Mouse (Mus musculus) heart, embryonic 15.5 days (tissue): Measurements from ENCODE around the gene Zfyve1. TPM values are rescaled to one million over a fixed set of nuclear protein-coding genes. Genes with fewer than 3 reads are reported as not detected.

Experiments
- ATAC-seq: fragments of 200-750 bp; cut with Nextera tagmentation; replicated peaks from 2 replicates; pipeline ENCODE4 v1.8.0; 2017; ENCODE audit warnings: low read depth, moderate TSS enrichment; ENCODE audit not compliant: insufficient number of reproducible peaks, insufficient read depth, low FRiP score
- H3K27ac ChIP-seq: fragments of 300-500 bp; sonication (generic); 2 replicates; pipeline ENCODE4 v1.5.1; 2015; ENCODE audit warnings: mild to moderate bottlenecking, inconsistent platforms
- H3K27me3 ChIP-seq: fragments of 300-500 bp; sonication (generic); 2 replicates; pipeline ENCODE4 v1.6.1; 2015; ENCODE audit warnings: inconsistent platforms
- H3K36me3 ChIP-seq: fragments of 300-500 bp; sonication (generic); 2 replicates; pipeline ENCODE4 v1.6.1; 2015; ENCODE audit warnings: mild to moderate bottlenecking, inconsistent platforms
- H3K4me1 ChIP-seq: fragments of 300-500 bp; sonication (generic); replicated peaks from 2 replicates; pipeline ENCODE4 v1.6.1; 2015; ENCODE audit warnings: inconsistent platforms
- H3K4me2 ChIP-seq: fragments of 300-500 bp; sonication (generic); 2 replicates; pipeline ENCODE4 v1.6.1; 2015; ENCODE audit warnings: inconsistent platforms, mild to moderate bottlenecking, moderate library complexity
- H3K4me3 ChIP-seq: fragments of 300-500 bp; sonication (generic); 2 replicates; pipeline ENCODE4 v1.5.1; 2015; ENCODE audit warnings: mild to moderate bottlenecking, inconsistent platforms
- H3K9ac ChIP-seq: fragments of 300-500 bp; sonication (generic); 2 replicates; pipeline ENCODE4 v1.6.1; 2015; ENCODE audit warnings: mild to moderate bottlenecking, inconsistent platforms
- H3K9me3 ChIP-seq: fragments of 300-500 bp; sonication (generic); replicated peaks from 2 replicates; pipeline ENCODE4 v1.6.1; 2016; ENCODE audit warnings: inconsistent platforms
- WGBS: fragments of 180-500 bp; shearing (Covaris S2); methylation state at CpG from one replicate; pipeline ENCODE4 v1.1.7; 2015; ENCODE audit warnings: mixed read lengths; 5-methylcytosine and 5-hydroxymethylcytosine counted together
- polyA plus RNA-seq: library from polyadenylated mRNA; unstranded; fragments of >200 nt; fragmentation: Nextera tagmentation; extraction: Ambion mirVana; gene quantifications from 2 replicates; pipeline ENCODE4 v1.2.1, GENCODE M21; 2015

Zfyve1 gene
- polyA plus RNA-seq, 1 experiment from 2014 or later = 13.9 TPM

DNA sequence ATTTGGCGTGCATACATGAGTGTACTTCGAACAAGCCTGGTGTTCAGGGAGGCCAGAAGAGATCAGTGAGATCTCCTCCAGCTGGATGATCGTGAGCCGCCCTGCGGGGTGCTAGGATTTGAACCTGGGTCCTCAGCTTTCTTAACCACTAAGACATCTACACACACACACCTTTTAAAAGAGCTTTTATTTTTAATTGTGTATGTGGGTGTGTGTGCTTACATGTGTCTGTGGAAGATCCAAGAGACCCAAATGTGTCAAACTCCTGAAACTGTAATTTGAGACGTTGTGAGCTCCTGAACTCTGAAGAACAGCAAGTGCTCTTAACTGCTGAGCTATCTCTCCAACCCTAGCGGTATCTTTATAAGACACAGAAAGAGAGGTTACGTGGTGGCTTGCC lies 75.9 kb downstream of the Zfyve1 start:
- Histone ChIP-seq H3K36me3 (no peaks in the 10 kb centered on the region), H3K9me3 (no peaks in the 10 kb centered on the region), H3K4me1 (peaks cover 22% of the 10 kb centered on the region), H3K9ac (peak overlapping the region; percentile 58), H3K4me3 (peak overlapping the region; percentile 65), H3K27ac (peak overlapping the region; percentile 79), H3K4me2 (peak overlapping the region; percentile 73), H3K27me3 (no peaks in the 10 kb centered on the region)
- WGBS = 30% methylated on average over 8 of the region's 8 CpGs
- ATAC-seq = no peak

GRCm38 (mm10) chr12:83520311-83520890 lies 76.6 kb downstream of the Zfyve1 start, which contains the start of gene Dcaf4:
Dcaf4 (plus strand) TSS chr12:83520466.
- under 1% methylated on average over 32 of the region's 32 CpGs for WGBS
- Histone ChIP-seq H3K9me3 (no peaks in the 10 kb centered on the region), H3K27me3 (no peaks in the 10 kb centered on the region), H3K27ac (peak within 1 kb of the TSS; percentile 79), H3K4me1 (peaks cover 19% of the 10 kb centered on the region), H3K4me3 (peak within 1 kb of the TSS; percentile 65), H3K9ac (peak within 1 kb of the TSS; percentile 58), H3K36me3 (no peaks in the 10 kb centered on the region), H3K4me2 (peak within 1 kb of the TSS; percentile 73)
- ATAC-seq = peak; percentile 97

DNA sequence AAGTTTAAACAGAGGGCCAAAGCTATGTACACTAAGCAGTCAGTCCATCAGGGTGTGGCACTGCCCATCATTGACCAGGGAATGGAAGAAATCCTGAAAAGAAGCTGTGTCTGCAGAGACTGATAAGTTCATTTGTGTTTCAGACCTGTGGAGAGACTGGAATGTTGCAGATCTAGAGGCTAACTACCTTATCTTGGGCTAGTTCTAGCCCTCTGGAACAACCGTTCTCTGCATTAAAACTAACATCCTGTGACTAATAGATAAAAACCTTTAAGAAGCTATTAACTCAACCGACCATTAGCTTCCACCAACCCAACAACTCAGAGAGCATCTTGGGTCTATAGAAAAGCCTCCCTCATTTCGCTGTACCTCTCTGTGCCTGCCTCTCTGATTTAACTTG lies 79.4 kb downstream of the Zfyve1 start:
- Histone ChIP-seq H3K36me3 (no peaks in the 10 kb centered on the region), H3K4me2 (no peak overlapping the region), H3K4me1 (peaks cover 15% of the 10 kb centered on the region), H3K9ac (no peak overlapping the region), H3K27me3 (0 out of 2 replicates have a peak, but pooled peaks cover 3% of the 10 kb centered on the region), H3K4me3 (no peak overlapping the region), H3K9me3 (no peaks in the 10 kb centered on the region), H3K27ac (no peak overlapping the region)
- WGBS = 59% methylated on average over 3 of the region's 3 CpGs
- no peak for ATAC-seq

DNA sequence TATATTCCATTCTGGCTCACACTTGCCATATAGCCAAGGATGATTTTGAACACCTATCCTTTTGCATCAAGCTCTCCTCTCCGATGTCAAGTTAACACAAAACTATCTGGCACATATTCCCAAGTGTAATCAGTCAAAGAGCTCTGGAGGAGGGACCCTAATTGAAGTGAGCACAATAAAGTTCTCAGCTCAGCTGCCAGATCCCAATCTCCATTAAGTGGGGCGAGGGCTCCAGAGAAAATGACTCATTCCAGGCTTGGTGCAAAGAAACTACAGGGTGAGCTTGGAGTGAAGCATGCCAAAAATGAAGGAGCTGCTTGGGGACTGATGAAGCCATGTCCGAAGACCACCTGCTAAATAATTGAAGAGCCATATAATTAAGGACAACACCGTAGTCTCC lies 82.8 kb downstream of the Zfyve1 start:
- Histone ChIP-seq H3K27ac (no peak overlapping the region), H3K9me3 (no peaks in the 10 kb centered on the region), H3K27me3 (0 out of 2 replicates have a peak, but pooled peaks cover 3% of the 10 kb centered on the region), H3K4me2 (no peak overlapping the region), H3K4me3 (no peak overlapping the region), H3K36me3 (no peaks in the 10 kb centered on the region), H3K9ac (no peak overlapping the region), H3K4me1 (peaks cover 8% of the 10 kb centered on the region)
- ATAC-seq = no peak
- 71% methylated on average over 4 of the region's 4 CpGs for WGBS

DNA sequence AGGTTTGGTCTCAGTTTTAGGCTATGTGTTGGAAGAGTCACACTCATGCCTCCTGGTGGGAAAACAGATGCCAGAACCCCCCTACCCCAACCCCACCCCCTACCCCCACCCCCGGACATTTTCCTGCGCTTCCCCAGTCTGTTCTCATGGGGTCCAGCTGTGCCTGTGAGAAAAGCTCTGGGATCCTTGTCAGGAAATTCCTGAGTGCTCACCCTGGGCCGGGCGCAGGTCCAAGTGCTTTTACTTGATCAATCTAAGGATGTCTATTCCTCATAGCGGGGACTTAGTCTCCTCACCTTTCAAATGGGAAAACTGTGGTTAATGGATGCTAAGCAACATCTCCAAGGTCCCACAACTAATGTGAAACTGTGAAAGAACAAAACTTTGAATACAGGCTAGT lies 83.8 kb downstream of the Zfyve1 start:
- H3K4me3 ChIP-seq = no peak overlapping the region
- no peak overlapping the region for H3K4me2 ChIP-seq
- 21% methylated on average over 5 of the region's 5 CpGs for WGBS
- no peak overlapping the region for H3K9ac ChIP-seq
- peaks cover 8% of the 10 kb centered on the region for H3K4me1 ChIP-seq
- H3K9me3 ChIP-seq = no peaks in the 10 kb centered on the region
- no peaks in the 10 kb centered on the region for H3K36me3 ChIP-seq
- ATAC-seq = no peak
- H3K27me3 ChIP-seq = 0 out of 2 replicates have a peak, but pooled peaks cover 3% of the 10 kb centered on the region
- H3K27ac ChIP-seq = no peak overlapping the region

- no peak overlapping the region for H3K4me2 ChIP-seq
- 0 out of 2 replicates have a peak, but pooled peaks cover 3% of the 10 kb centered on the region for H3K27me3 ChIP-seq
- H3K4me3 ChIP-seq = no peak overlapping the region
- H3K27ac ChIP-seq = no peak overlapping the region
- no peak for ATAC-seq
- WGBS = 26% methylated on average over 4 of the region's 4 CpGs
- peaks cover 8% of the 10 kb centered on the region for H3K4me1 ChIP-seq
- no peak overlapping the region for H3K9ac ChIP-seq
- H3K9me3 ChIP-seq = no peaks in the 10 kb centered on the region
- H3K36me3 ChIP-seq = no peaks in the 10 kb centered on the region
These were observed 84.2 kb downstream of the Zfyve1 start for GRCm38 (mm10) chr12:83512783-83513182.

GRCm38 (mm10) chr12:83510586-83510985 lies 86.4 kb downstream of the Zfyve1 start:
- H3K4me3 ChIP-seq = no peak overlapping the region
- WGBS = 69% methylated on average over 5 of the region's 5 CpGs
- no peak for ATAC-seq

GRCm38 (mm10) chr12:83506543-83506942 lies 90.5 kb downstream of the Zfyve1 start:
- H3K4me3 ChIP-seq = no peak overlapping the region
- H3K27me3 ChIP-seq = no peaks in the 10 kb centered on the region
- no peak overlapping the region for H3K27ac ChIP-seq
- H3K4me1 ChIP-seq = no peaks in the 10 kb centered on the region
- H3K4me2 ChIP-seq = no peak overlapping the region
- 75% methylated on average over 10 of the region's 10 CpGs for WGBS
- no peak overlapping the region for H3K9ac ChIP-seq
- no peaks in the 10 kb centered on the region for H3K36me3 ChIP-seq
- no peaks in the 10 kb centered on the region for H3K9me3 ChIP-seq
- no peak for ATAC-seq

More at GRCm38 (mm10) chr12:83510586-83510985, 86.4 kb downstream of the Zfyve1 start:
- Histone ChIP-seq H3K9ac (no peak overlapping the region), H3K9me3 (no peaks in the 10 kb centered on the region), H3K27me3 (0 out of 2 replicates have a peak, but pooled peaks cover 3% of the 10 kb centered on the region), H3K36me3 (no peaks in the 10 kb centered on the region), H3K27ac (no peak overlapping the region), H3K4me2 (no peak overlapping the region), H3K4me1 (peaks cover 8% of the 10 kb centered on the region)

- Histone ChIP-seq H3K4me3 (no peak overlapping the region), H3K27ac (no peak overlapping the region), H3K9me3 (no peaks in the 10 kb centered on the region), H3K4me1 (no peaks in the 10 kb centered on the region), H3K27me3 (no peaks in the 10 kb centered on the region), H3K9ac (no peak overlapping the region), H3K4me2 (no peak overlapping the region), H3K36me3 (no peaks in the 10 kb centered on the region)
- ATAC-seq = no peak
- 5% methylated on average over 9 of the region's 9 CpGs for WGBS
These were observed 94.8 kb downstream of the Zfyve1 start for GRCm38 (mm10) chr12:83502190-83502589.

- H3K9ac ChIP-seq = no peak overlapping the region
- no peaks in the 10 kb centered on the region for H3K36me3 ChIP-seq
- no peak for ATAC-seq
- no peak overlapping the region for H3K4me2 ChIP-seq
- no peak overlapping the region for H3K27ac ChIP-seq
- no peaks in the 10 kb centered on the region for H3K9me3 ChIP-seq
- no peaks in the 10 kb centered on the region for H3K27me3 ChIP-seq
- H3K4me3 ChIP-seq = no peak overlapping the region
- WGBS = 75% methylated on average over 5 of the region's 5 CpGs
- no peaks in the 10 kb centered on the region for H3K4me1 ChIP-seq
These were observed 97.8 kb downstream of the Zfyve1 start for GRCm38 (mm10) chr12:83499256-83499655.

DNA sequence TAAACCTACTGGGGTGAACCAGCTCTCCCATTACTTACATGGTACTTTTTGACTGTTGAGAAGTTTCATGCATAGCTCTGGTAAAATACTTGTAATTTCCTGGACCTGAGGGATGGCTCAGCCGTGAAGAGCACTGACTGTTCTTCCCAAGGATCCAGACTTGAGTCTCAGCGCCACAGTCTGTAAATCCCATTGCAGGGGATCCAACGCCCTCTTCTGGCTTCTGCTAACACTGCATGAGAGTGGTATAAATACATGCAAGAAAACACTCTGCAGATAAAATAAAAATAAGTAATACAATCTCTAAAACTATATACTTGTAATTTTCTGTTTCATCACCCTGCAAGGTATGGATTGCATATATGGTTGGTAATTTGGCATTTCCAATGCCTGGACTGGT lies 99.1 kb downstream of the Zfyve1 start:
- Histone ChIP-seq H3K27me3 (no peaks in the 10 kb centered on the region; the same call in 1 of the 2 replicates), H3K9me3 (no peaks in the 10 kb centered on the region), H3K36me3 (no peaks in the 10 kb centered on the region), H3K27ac (no peak overlapping the region), H3K4me2 (no peak overlapping the region), H3K4me3 (no peak overlapping the region), H3K9ac (no peak overlapping the region), H3K4me1 (no peaks in the 10 kb centered on the region)
- WGBS = 80% methylated on average over 3 of the region's 3 CpGs
- ATAC-seq = no peak

- H3K4me1 ChIP-seq = no peaks in the 10 kb centered on the region
- H3K4me3 ChIP-seq = no peak overlapping the region
- no peak overlapping the region for H3K9ac ChIP-seq
- H3K27ac ChIP-seq = no peak overlapping the region
- H3K9me3 ChIP-seq = no peaks in the 10 kb centered on the region
- no peaks in the 10 kb centered on the region; the same call in 1 of the 2 replicates for H3K27me3 ChIP-seq
- H3K36me3 ChIP-seq = no peaks in the 10 kb centered on the region
- ATAC-seq = no peak
- 85% methylated on average over 6 of the region's 6 CpGs for WGBS
- no peak overlapping the region for H3K4me2 ChIP-seq
These were observed 100.3 kb downstream of the Zfyve1 start for GRCm38 (mm10) chr12:83496736-83497135.
